Mouse (Mus musculus) heart, adult 18-20 months (tissue): ENCODE measurements at regions not wholly inside any gene's neighbourhood (a gene's known extent, or its start where the extent isn't known, plus 50 kb on each side); places are given as distances from the start of the nearest gene placed in this dataset.

Experiments
- DNase-seq, 2 experiments: peaks; one replicate each; pipeline ENCODE4 v3.0.0; 2021 to 2022; ENCODE audit warnings: mixed read lengths in 1 of 2

GRCm38 (mm10) chr14:58597810-58598209 lies 527.5 kb downstream of the Fgf9 start:
- no peak for DNase-seq

GRCm38 (mm10) chr14:58596936-58597335 lies 526.6 kb downstream of the Fgf9 start:
- DNase-seq = no peak

GRCm38 (mm10) chr14:58581806-58582205 lies 511.5 kb downstream of the Fgf9 start:
- DNase-seq = no peak

GRCm38 (mm10) chr14:58570021-58570420 lies 499.7 kb downstream of the Fgf9 start:
- DNase-seq = no peak

GRCm38 (mm10) chr14:58567472-58567871 lies 497.1 kb downstream of the Fgf9 start:
- no peak for DNase-seq

- DNase-seq = no peak
Measured at GRCm38 (mm10) chr14:58563082-58563481, 492.7 kb downstream of the Fgf9 start.

GRCm38 (mm10) chr14:58550785-58551184 lies 480.4 kb downstream of the Fgf9 start:
- no peak for DNase-seq

GRCm38 (mm10) chr14:58545778-58546177 lies 475.4 kb downstream of the Fgf9 start:
- no peak for DNase-seq

GRCm38 (mm10) chr14:58543140-58543767 lies 472.9 kb downstream of the Fgf9 start:
- no peak for DNase-seq

- no peak for DNase-seq
Measured at GRCm38 (mm10) chr14:58538135-58538534, 467.8 kb downstream of the Fgf9 start.

GRCm38 (mm10) chr14:58520976-58521549 lies 450.7 kb downstream of the Fgf9 start:
- DNase-seq = peak; percentile 19 to 38

GRCm38 (mm10) chr14:58520384-58520783 lies 450.0 kb downstream of the Fgf9 start:
- DNase-seq = no peak

- no peak for DNase-seq
Measured at GRCm38 (mm10) chr14:58519086-58519485, 448.7 kb downstream of the Fgf9 start.

GRCm38 (mm10) chr14:58516543-58516942 lies 446.2 kb downstream of the Fgf9 start:
- no peak for DNase-seq

GRCm38 (mm10) chr14:58512177-58512576 lies 441.8 kb downstream of the Fgf9 start:
- no peak for DNase-seq

GRCm38 (mm10) chr14:58511571-58511985 lies 441.2 kb downstream of the Fgf9 start:
- DNase-seq = peak in 1 of 2 experiments; percentile 34

- no peak for DNase-seq
Measured at GRCm38 (mm10) chr14:58510790-58511189, 440.4 kb downstream of the Fgf9 start.

- DNase-seq = no peak
Measured at GRCm38 (mm10) chr14:58509106-58509505, 438.8 kb downstream of the Fgf9 start.

- DNase-seq = peak in 1 of 2 experiments; percentile 30
Measured at GRCm38 (mm10) chr14:58506490-58506889, 436.1 kb downstream of the Fgf9 start.

- peak in 1 of 2 experiments; percentile 43 for DNase-seq
Measured at GRCm38 (mm10) chr14:58505841-58506240, 435.5 kb downstream of the Fgf9 start.

GRCm38 (mm10) chr14:58502890-58503289 lies 432.5 kb downstream of the Fgf9 start:
- DNase-seq = peak in 1 of 2 experiments; percentile 31

- DNase-seq = no peak
Measured at GRCm38 (mm10) chr14:58500014-58500413, 429.7 kb downstream of the Fgf9 start.

- peak; percentile 9 to 23 for DNase-seq
Measured at GRCm38 (mm10) chr14:58499501-58499900, 429.2 kb downstream of the Fgf9 start.

GRCm38 (mm10) chr14:58499071-58499470 lies 428.7 kb downstream of the Fgf9 start:
- DNase-seq = no peak
